Mouse (Mus musculus) liver, embryonic 16.5 days (tissue): ENCODE measurements around the gene Slc5a3. TPM values are rescaled to one million over a fixed set of nuclear protein-coding genes. Genes with fewer than 3 reads are reported as not detected.

ENCODE experiments used
- ATAC-seq: fragments of 200-750 bp; cut with Nextera tagmentation; 2 replicates; pipeline ENCODE4 v1.8.0; 2017; ENCODE audit warnings: low read depth, mild to moderate bottlenecking, moderate number of reproducible peaks, moderate library complexity
- H3K27ac ChIP-seq: fragments of 300-500 bp; sonication (generic); 2 replicates; pipeline ENCODE4 v1.5.1; 2014; ENCODE audit warnings: mild to moderate bottlenecking, low read length
- H3K27me3 ChIP-seq: fragments of 300-500 bp; sonication (generic); 2 replicates; pipeline ENCODE4 v1.6.1; 2014; ENCODE audit warnings: low read depth, low read length, mixed read lengths; ENCODE audit not compliant: control insufficient read depth, insufficient read depth
- H3K36me3 ChIP-seq: fragments of 300-500 bp; sonication (generic); 2 replicates; pipeline ENCODE4 v1.6.1; 2014; ENCODE audit warnings: mild to moderate bottlenecking; ENCODE audit not compliant: control insufficient read depth, insufficient read depth
- H3K4me1 ChIP-seq: fragments of 300-500 bp; sonication (generic); 2 replicates; pipeline ENCODE4 v1.6.1; 2014; ENCODE audit warnings: low read depth, low read length, mixed read lengths; ENCODE audit not compliant: control insufficient read depth
- H3K4me2 ChIP-seq: fragments of 300-500 bp; sonication (generic); 2 replicates; pipeline ENCODE4 v1.6.1; 2014; ENCODE audit warnings: low read depth, low read length, mixed read lengths
- H3K4me3 ChIP-seq: fragments of 300-500 bp; sonication (generic); 2 replicates; pipeline ENCODE4 v1.5.1; 2014; ENCODE audit warnings: low read depth, mild to moderate bottlenecking, low read length
- H3K9ac ChIP-seq: fragments of 300-500 bp; sonication (generic); 2 replicates; pipeline ENCODE4 v1.6.1; 2014; ENCODE audit warnings: low read depth, low read length
- H3K9me3 ChIP-seq: fragments of 300-500 bp; sonication (generic); replicated peaks from 2 replicates; pipeline ENCODE4 v1.6.1; 2016; ENCODE audit warnings: low read length; ENCODE audit not compliant: control insufficient read depth
- WGBS: fragments of 180-500 bp; shearing (Covaris S2); extraction: QIAGEN DNeasy Blood & Tissue Kit; methylation state at CpG from one replicate; pipeline ENCODE4 v1.1.7; 2014; ENCODE audit not compliant: insufficient replicate concordance; 5-methylcytosine and 5-hydroxymethylcytosine counted together
- polyA plus RNA-seq: library from polyadenylated mRNA; unstranded; fragments of >200 nt; fragmentation: Nextera tagmentation; extraction: Ambion mirVana; gene quantifications from 2 replicates; pipeline ENCODE4 v1.2.1, GENCODE M21; 2015

Slc5a3 gene
- polyA plus RNA-seq, 1 experiment from 2014 or later = 1.0 TPM

GRCm38 (mm10) chr16:92058644-92059620 lies 810 bp downstream of the Slc5a3 start:
- peak overlapping the region; percentile 29; the same call in 1 of the 2 replicates for H3K27ac ChIP-seq
- WGBS = 3% methylated on average over 52 of the region's 63 CpGs
- peak; percentile 7; the same call in 1 of the 2 replicates for ATAC-seq

GRCm38 (mm10) chr16:92060213-92060612 lies 2.1 kb downstream of the Slc5a3 start:
- Histone ChIP-seq H3K36me3 (no peaks in the 10 kb centered on the region; the same call in 1 of the 2 replicates), H3K9me3 (no peaks in the 10 kb centered on the region), H3K27ac (no peak overlapping the region), H3K4me1 (peaks cover 9% of the 10 kb centered on the region), H3K4me3 (no peak overlapping the region), H3K4me2 (no peak overlapping the region), H3K9ac (no peak overlapping the region), H3K27me3 (no peaks in the 10 kb centered on the region)
- WGBS = 75% methylated on average over 3 of the region's 3 CpGs
- ATAC-seq = no peak

More at GRCm38 (mm10) chr16:92058644-92059620, 810 bp downstream of the Slc5a3 start:
- H3K4me1 ChIP-seq = peaks cover 9% of the 10 kb centered on the region
- H3K36me3 ChIP-seq = no peaks in the 10 kb centered on the region; the same call in 1 of the 2 replicates
- H3K4me3 ChIP-seq = peak overlapping the region; percentile 85
- H3K27me3 ChIP-seq = no peaks in the 10 kb centered on the region
- H3K4me2 ChIP-seq = peak overlapping the region; percentile 99
- no peaks in the 10 kb centered on the region; the same call in 1 of the 2 replicates for H3K9me3 ChIP-seq
- peak overlapping the region; percentile 76 for H3K9ac ChIP-seq

- H3K4me2 ChIP-seq = no peak overlapping the region
- H3K4me1 ChIP-seq = peaks cover 9% of the 10 kb centered on the region
- no peaks in the 10 kb centered on the region; the same call in 1 of the 2 replicates for H3K36me3 ChIP-seq
- no peaks in the 10 kb centered on the region for H3K9me3 ChIP-seq
- H3K9ac ChIP-seq = no peak overlapping the region
- no peak for ATAC-seq
- no peak overlapping the region for H3K27ac ChIP-seq
- 86% methylated on average over 7 of the region's 7 CpGs for WGBS
- H3K27me3 ChIP-seq = no peaks in the 10 kb centered on the region
- no peak overlapping the region for H3K4me3 ChIP-seq
These were observed 3.5 kb downstream of the Slc5a3 start for GRCm38 (mm10) chr16:92061586-92061985.

GRCm38 (mm10) chr16:92062832-92063231 lies 4.7 kb downstream of the Slc5a3 start:
- Histone ChIP-seq H3K9me3 (no peaks in the 10 kb centered on the region), H3K27ac (no peak overlapping the region), H3K4me1 (peaks cover 3% of the 10 kb centered on the region), H3K4me2 (no peak overlapping the region), H3K4me3 (no peak overlapping the region), H3K27me3 (no peaks in the 10 kb centered on the region), H3K9ac (no peak overlapping the region), H3K36me3 (peaks cover 2% of the 10 kb centered on the region)
- 75% methylated on average over 1 of the region's 1 CpGs for WGBS
- ATAC-seq = no peak

GRCm38 (mm10) chr16:92064801-92065200 lies 6.7 kb downstream of the Slc5a3 start:
- H3K4me2 ChIP-seq = no peak overlapping the region
- no peak overlapping the region for H3K27ac ChIP-seq
- H3K36me3 ChIP-seq = peaks cover 2% of the 10 kb centered on the region
- ATAC-seq = no peak
- H3K9ac ChIP-seq = no peak overlapping the region
- H3K4me1 ChIP-seq = no peaks in the 10 kb centered on the region
- WGBS = 57% methylated on average over 2 of the region's 2 CpGs
- H3K27me3 ChIP-seq = no peaks in the 10 kb centered on the region
- no peaks in the 10 kb centered on the region for H3K9me3 ChIP-seq
- H3K4me3 ChIP-seq = no peak overlapping the region

- no peak for ATAC-seq
- Histone ChIP-seq H3K9ac (no peak overlapping the region), H3K4me2 (no peak overlapping the region), H3K27ac (no peak overlapping the region), H3K9me3 (no peaks in the 10 kb centered on the region), H3K4me1 (no peaks in the 10 kb centered on the region), H3K36me3 (peaks cover 2% of the 10 kb centered on the region), H3K27me3 (no peaks in the 10 kb centered on the region), H3K4me3 (no peak overlapping the region)
- 74% methylated on average over 8 of the region's 8 CpGs for WGBS
These were observed 12.2 kb downstream of the Slc5a3 start for GRCm38 (mm10) chr16:92070338-92070737.

- Histone ChIP-seq H3K4me3 (no peak overlapping the region), H3K36me3 (no peaks in the 10 kb centered on the region; the same call in 1 of the 2 replicates), H3K9ac (no peak overlapping the region), H3K4me2 (no peak overlapping the region), H3K27me3 (no peaks in the 10 kb centered on the region), H3K9me3 (no peaks in the 10 kb centered on the region), H3K4me1 (no peaks in the 10 kb centered on the region), H3K27ac (no peak overlapping the region)
- peak; percentile 35; the same call in 1 of the 2 replicates for ATAC-seq
- 73% methylated on average over 8 of the region's 8 CpGs for WGBS
These were observed 18.7 kb downstream of the Slc5a3 start for GRCm38 (mm10) chr16:92076797-92077196.

GRCm38 (mm10) chr16:92083771-92084453 lies 25.8 kb downstream of the Slc5a3 start:
- Histone ChIP-seq H3K4me2 (no peak overlapping the region), H3K9ac (no peak overlapping the region), H3K27ac (no peak overlapping the region), H3K4me3 (no peak overlapping the region), H3K27me3 (no peaks in the 10 kb centered on the region), H3K9me3 (no peaks in the 10 kb centered on the region), H3K36me3 (no peaks in the 10 kb centered on the region), H3K4me1 (no peaks in the 10 kb centered on the region)
- 75% methylated on average over 10 of the region's 10 CpGs for WGBS
- no peak for ATAC-seq
